Mouse (Mus musculus): ENCODE results near the gene Arsb.
A peak's percentile ranks its signal among the peaks of the same experiment; 100 is the strongest.

Gene Arsb

GRCm38 (mm10) chr13:93846831-93847518 lies 75.5 kb downstream of the Arsb start:
- no peak for DNase-seq (ENCODE audit: low spot score)

DNA sequence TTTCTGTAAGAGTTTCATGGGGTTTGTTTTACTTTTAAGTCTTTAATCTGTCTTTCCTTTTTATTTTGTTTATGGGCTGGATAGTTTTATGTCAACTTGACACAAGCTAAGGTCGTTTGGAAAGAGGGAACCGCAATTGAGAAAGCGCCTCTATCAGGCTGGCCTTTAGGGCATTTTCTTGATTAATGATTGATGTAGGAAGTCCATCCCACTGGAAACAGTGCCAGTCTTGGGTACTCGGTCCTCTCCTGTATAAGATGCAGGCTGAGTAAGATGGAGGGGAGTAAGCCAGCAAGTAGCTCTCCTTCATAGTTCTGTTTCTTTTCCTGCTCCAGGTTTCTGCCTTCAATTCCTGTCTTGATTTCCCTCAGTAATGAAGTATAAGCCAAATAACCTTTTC lies 76.2 kb downstream of the Arsb start:
- no peak for DNase-seq (ENCODE audit: low spot score)

DNA sequence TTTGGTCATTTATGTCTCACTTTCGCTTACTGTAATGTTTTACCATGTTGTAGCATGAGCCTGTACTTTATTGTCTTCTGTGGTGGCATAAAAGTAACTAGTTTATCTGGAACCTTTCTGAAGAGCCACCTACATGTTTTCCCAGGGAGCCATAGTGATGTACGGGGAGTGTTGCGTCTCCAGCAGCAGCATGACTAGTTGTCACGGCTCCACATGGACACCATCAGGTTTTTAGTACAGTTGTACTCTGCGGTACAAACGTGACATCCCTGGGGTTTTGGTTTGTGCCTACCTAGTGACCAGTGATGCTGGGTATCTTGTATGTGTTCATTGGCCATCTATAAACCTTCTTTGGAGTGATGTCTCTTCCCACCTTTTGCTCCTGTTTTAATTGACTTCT lies 77.2 kb downstream of the Arsb start:
- no peak for DNase-seq (ENCODE audit: low spot score)

- DNase-seq (ENCODE audit: low spot score): no peak
Measured at GRCm38 (mm10) chr13:93849751-93850355, 78.4 kb downstream of the Arsb start.

DNA sequence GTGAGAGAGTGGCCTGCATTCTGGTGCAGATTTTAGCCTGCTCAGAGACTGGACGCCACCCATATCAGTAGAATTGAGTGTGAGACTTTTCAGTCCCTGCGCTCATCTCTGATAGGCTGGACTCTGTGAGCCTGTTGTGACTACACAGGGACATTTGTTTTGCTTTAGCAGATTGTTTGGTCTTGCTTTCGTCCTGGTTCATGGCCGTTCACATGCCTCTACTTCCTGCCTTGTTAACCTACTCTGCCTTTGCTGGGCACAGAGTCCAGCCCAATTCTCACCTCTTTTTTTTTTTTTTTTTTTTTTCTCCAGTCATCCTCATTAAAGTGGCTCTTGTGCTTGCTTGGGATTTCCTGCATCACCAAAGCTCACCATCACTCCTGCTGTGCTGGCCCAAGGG lies 79.2 kb downstream of the Arsb start:
- DNase-seq (ENCODE audit: low spot score): no peak

DNA sequence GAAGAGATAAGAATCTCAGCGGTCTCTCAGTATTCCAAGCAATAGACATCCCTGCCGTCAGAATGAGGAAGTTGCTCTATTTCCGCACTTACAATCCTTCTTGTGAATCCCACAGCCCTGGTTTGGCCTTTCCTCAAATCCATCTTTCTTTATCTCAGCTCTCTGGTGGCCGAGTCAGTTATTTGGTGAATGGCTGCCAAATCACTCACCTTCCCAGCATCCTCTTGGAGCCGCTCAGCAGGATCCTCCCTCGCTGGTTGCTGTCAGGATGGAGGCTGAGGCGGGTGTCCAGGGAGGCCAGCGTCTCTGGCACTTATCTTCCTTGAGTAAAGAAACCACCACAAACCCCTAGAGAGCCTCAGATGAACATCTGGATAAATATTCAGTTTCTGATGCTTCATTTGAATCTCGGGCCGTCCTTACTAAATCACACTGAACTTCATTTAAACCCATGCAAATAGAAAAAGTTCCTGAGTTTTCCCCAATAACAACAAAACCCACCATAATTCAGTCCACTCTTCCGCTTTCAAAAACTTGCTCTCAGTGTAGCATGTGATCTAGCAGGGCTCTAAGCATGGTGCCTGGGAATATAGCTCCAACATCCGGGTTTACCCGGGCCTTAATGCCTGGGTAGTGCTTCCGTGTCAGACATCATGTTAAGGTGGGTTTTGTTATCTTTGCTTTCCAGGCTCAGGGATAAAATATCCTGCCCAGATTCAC lies 81.1 kb downstream of the Arsb start:
- DNase-seq (ENCODE audit: low spot score): no peak

GRCm38 (mm10) chr13:93853767-93854166 lies 82.3 kb downstream of the Arsb start:
- DNase-seq (ENCODE audit: low spot score): no peak

- DNase-seq (ENCODE audit: low spot score): no peak
Measured at GRCm38 (mm10) chr13:93854325-93854724, 82.9 kb downstream of the Arsb start.

DNA sequence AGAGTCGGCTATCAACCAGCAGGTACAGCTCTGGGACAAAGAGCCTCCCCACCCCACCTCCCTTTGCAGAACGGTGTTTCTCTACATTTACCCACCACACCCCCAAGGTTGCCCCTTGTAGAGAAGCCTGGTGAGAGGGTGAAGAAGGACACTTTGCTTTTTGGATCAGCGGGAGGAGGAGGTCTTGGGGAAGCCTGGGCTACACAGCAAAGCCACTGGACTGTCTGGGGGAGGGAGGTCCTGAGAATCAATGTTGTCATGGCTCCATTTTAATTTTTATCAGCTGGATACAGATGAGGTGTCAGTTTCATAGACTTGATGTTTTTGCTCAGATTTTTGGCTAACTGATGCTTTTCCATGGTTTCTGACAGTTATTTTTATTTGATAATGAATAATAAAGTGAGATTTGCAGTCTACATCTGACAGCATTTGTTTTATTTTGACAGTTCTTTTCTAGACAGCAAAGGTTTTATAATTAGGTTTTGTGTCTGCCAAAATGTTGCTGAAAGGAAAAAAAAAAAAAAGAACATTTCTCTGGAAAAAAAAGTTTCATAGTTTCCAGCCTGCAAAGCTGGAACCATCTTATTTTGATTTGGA lies 83.6 kb downstream of the Arsb start:
- DNase-seq (ENCODE audit: low spot score): no peak

DNA sequence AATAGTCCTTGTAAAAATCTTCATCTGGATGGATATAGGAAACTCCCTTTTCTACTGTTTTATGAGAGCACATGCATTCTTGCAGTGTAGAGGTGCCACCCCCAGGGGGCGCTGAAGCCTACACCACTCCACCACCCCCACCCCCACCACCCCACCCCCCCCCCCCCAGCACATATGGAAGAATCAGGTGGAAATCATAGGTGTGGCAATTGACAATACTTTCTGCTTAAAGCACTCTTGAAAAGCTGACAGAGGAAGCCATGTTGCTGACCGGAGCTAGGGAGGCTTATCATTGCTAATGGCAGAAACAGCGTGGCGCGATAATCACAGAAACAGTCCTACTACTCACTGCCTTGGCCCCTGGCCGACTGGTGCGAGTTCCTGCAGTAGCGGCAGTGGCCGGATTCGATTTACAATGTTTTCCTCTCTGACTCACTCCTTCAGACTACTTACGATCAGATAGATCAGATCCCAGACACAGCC lies 84.3 kb downstream of the Arsb start:
- peak; percentile 68 for DNase-seq (ENCODE audit: low spot score)

DNA sequence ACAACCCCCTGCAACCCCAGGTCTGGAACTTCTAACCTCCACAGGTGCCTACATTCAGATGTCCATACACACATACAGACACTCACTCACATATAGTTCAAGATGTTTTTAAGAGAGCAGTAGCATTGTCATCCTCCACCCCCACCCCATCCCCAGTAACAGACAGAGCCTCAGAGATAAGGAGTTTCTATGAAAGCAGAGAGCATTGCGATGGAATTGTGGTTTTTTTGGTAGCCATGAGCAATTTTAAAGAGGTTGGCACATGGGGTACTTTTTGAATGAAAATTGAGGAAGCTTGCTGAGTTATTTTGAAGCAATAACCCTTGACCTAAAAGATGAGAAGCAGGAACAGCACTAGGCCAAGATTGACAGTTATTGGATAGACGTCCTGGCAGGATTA lies 89.8 kb downstream of the Arsb start:
- no peak for DNase-seq (ENCODE audit: low spot score)

DNA sequence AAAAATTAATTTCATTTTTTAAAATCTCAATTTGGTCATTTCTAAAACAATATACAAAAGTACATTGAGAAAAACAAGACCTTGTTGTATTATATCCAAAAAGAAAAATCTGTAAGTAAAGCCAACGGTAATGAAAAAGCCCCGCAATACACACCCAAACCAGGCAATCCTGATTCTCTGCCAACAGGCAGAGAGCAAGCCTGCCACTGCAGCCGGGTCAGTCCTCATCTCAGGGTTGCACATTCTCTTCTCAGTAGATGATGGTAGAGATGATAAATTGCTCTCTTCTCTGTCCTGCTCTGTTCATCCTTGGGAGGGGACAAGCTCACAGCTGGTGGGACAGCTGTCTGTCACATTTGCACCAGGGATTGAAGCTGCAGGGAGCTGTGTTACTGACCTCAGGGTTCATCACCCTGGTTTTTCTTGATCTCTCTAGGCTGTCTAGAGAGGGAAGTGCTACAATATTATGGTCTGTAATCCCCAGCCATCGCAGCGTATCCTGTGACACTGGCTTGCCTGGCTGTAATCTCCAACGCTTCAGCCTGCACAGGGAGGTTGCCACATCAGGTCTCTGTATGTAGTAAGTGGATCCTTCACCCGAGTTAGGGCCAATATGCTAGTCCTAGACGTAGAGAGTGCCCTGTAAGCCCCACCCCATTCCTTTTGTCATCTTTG lies 92.8 kb downstream of the Arsb start:
- DNase-seq (ENCODE audit: low spot score): no peak

GRCm38 (mm10) chr13:93866638-93867037 lies 95.2 kb downstream of the Arsb start:
- no peak for DNase-seq (ENCODE audit: low spot score)

DNA sequence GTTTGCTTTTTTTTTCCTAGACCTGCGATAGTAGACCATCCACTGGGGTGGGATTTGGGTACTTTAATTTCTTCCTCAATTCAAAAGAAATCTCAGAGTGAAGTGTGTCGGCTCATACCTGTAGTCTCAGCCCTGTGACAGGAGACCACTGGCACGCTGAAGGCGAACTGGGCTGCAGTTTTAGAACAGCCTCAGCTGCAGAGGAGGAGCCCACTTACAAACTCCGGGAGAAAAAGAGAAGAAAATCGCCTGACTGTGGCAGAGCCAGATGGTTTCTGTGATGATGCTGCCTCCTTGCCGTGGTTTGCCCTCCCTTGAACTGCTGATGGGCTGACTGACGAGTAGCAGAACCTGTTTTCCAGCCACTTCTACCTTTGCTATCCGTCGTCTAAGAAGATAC lies 100.3 kb downstream of the Arsb start:
- DNase-seq (ENCODE audit: low spot score): no peak

DNA sequence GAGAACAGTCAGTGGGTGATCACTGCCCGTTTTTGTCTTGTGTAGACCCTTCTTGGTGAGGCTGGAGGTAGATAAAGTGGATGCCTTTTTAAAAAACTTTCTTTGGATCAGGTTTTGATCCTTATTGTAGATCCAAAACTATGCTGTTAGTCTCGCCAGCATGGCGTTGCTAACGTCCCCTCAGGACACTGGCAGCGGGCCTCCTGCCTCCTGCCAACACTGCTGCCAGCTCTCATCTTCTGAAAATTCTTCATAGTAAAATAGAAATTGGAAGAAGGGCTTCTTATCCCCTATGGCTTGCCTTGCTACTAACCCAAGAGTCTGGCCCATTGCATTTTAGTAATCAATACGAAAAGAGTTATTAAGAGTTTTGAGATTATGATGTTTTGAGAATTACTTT lies 101.2 kb downstream of the Arsb start:
- DNase-seq (ENCODE audit: low spot score): no peak

GRCm38 (mm10) chr13:93877924-93878323 lies 106.5 kb downstream of the Arsb start:
- no peak for DNase-seq (ENCODE audit: low spot score)

GRCm38 (mm10) chr13:93879426-93879825 lies 108.0 kb downstream of the Arsb start:
- no peak for DNase-seq (ENCODE audit: low spot score)

DNA sequence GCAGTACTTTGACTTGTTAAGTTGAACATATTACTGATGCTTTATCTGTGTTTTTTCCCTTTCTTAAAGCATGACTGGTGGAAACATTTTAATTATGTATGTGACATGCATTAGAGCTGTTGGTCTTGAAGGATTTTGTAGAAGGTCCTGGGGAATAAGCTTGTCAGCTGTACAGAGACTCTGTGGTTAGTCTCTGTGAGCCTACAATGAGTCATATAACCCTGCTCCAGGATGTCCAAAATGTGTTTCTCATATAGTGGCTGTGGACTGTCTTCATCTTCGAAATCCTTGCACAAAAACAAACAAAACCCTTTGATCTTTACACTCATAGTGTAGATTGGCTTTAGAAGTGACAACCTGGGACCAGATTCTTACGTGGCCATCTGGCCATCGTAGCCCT lies 110.7 kb downstream of the Arsb start:
- DNase-seq (ENCODE audit: low spot score): no peak

GRCm38 (mm10) chr13:93886999-93887398 lies 115.6 kb downstream of the Arsb start:
- no peak for DNase-seq (ENCODE audit: low spot score)

DNA sequence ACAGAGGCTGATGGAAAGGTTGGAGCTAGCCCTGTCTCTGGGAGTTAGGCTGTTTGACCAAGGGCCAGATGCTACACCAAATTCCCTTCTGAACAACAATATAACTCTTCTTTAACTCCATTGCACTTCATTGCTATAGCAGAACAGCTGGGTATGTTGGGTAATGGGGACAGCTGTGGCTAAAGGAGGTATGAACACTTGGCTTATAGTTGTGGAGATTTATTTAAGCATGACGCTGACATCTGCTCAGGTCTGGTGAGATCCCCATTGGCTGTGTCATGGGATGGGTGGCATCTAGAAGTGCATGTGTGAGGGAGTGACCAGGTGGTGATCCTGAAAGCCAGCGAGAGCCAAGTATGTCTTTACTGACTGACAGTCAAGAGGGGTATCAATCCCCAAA lies 116.8 kb downstream of the Arsb start:
- no peak for DNase-seq (ENCODE audit: low spot score)

DNA sequence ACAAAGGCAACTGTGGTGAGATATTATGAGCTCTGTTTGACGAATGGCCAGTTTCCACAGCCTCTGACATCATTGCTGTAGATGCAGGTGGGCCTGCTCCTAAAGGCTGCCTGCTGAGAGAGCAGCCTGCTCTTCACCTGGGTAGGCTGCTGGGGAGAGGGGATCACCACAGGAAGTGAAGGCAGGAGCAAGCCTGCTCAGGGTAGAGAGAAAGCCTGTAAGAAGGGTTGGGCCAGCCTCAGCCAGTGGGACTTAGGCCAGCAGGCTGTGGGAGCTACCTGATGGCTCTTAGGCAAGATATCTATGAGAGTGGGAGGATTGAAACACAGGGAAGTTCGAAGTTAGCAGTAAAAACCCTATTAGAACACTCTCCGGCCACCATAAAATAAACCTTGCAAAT lies 117.5 kb downstream of the Arsb start:
- DNase-seq (ENCODE audit: low spot score): no peak

DNA sequence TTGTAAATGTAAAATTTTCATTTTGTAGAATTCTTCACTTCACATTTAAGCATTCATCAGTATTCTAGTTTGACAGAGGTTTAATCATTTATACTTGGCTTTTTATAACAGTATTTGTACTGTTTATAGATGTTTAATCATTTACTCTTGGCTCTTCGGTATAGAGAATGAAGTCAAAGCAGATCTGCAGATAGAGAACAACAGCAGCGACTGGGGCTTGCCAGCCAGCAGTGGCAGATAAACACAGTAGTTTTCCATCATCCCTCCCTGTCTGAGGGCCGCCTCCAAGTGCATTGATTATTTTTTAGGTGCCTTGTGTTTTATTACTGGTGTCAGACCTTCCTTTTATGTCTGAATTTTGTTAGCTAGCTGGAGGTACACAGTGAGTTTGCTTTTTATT lies 118.6 kb downstream of the Arsb start:
- no peak for DNase-seq (ENCODE audit: low spot score)

All from testis, postnatal 10 days (tissue).